Mouse (Mus musculus) testis, adult 2 months (tissue): ENCODE data around the gene Olfr618. TPM values are rescaled to one million over a fixed set of nuclear protein-coding genes. Genes with fewer than 3 reads are reported as not detected.

Experiments used
- H3K27ac ChIP-seq: fragments of 200-500 bp; 2 replicates; pipeline ENCODE4 v1.5.1; 2012; ENCODE audit warnings: low read depth, low read length; ENCODE audit not compliant: control insufficient read depth, insufficient read depth
- H3K27me3 ChIP-seq: fragments of 200-500 bp; 2 replicates; pipeline ENCODE4 v1.6.1; 2012; ENCODE audit warnings: mild to moderate bottlenecking, low read length, moderate library complexity; ENCODE audit not compliant: control insufficient read depth, insufficient read depth
- H3K36me3 ChIP-seq: fragments of 200-500 bp; 2 replicates; pipeline ENCODE4 v1.6.1; 2012; ENCODE audit warnings: mild to moderate bottlenecking, low read length; ENCODE audit not compliant: control insufficient read depth, insufficient read depth
- H3K4me1 ChIP-seq: fragments of 200-500 bp; 2 replicates; pipeline ENCODE4 v1.6.1; 2012; ENCODE audit warnings: low read length; ENCODE audit not compliant: control insufficient read depth, insufficient read depth
- H3K4me3 ChIP-seq: fragments of 200-500 bp; 2 replicates; pipeline ENCODE4 v1.5.1; 2012; ENCODE audit warnings: low read depth, mild to moderate bottlenecking, low read length, moderate library complexity, mixed read lengths; ENCODE audit not compliant: control insufficient read depth
- CTCF ChIP-seq: fragments of 200-500 bp; IDR thresholded peaks from 2 replicates; pipeline ENCODE4 v1.5.1; 2012; ENCODE audit warnings: low read depth, mild to moderate bottlenecking, inconsistent platforms, low read length, moderate library complexity; ENCODE audit not compliant: control insufficient read depth, insufficient read depth, insufficient replicate concordance
- POLR2A ChIP-seq: fragments of 200-500 bp; IDR thresholded peaks from 2 replicates; pipeline ENCODE4 v1.6.1; 2012; ENCODE audit warnings: low read depth, mild to moderate bottlenecking, inconsistent platforms, low read length, moderate library complexity; ENCODE audit not compliant: control insufficient read depth
- polyA plus RNA-seq: library from polyadenylated mRNA; depleted of rRNA; stranded (reverse); fragments of >200 nt; gene quantifications from 2 replicates; pipeline ENCODE4 v1.2.3, GENCODE M21; 2012; rRNA removed

The Olfr618 gene
- polyA plus RNA-seq, 1 experiment = not detected

DNA sequence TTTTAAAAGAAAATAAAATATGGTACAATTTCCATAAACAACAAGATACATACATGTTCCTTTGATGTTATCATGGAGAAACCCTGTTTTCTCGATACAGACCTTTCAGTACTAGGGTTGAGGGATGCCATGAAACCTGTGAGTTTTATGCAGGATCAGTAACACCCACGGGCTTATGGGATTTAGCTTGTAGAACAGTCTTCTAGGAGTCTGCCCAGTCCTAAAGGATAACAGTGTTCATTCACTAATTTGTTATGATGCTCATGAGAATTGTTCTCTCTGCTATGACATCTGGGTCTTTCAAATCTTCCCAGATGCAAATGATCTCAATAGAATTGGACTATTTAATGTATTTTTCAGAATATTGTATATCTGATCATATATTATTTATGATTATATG is 22.5 kb downstream of the Olfr618 start, which contains the start of gene Olfr620:
Gene Olfr620 (minus strand): TSS at position 101 of the 400 bp plus-strand sequence.
- no peaks in the 10 kb centered on the region for H3K36me3 ChIP-seq
- no peak within 1 kb of the TSS for H3K4me3 ChIP-seq
- H3K27me3 ChIP-seq = no peaks in the 10 kb centered on the region
- no peak within 1 kb of the TSS for H3K27ac ChIP-seq
- H3K4me1 ChIP-seq = no peaks in the 10 kb centered on the region
- TF ChIP-seq CTCF (no peak), POLR2A (no peak)

DNA sequence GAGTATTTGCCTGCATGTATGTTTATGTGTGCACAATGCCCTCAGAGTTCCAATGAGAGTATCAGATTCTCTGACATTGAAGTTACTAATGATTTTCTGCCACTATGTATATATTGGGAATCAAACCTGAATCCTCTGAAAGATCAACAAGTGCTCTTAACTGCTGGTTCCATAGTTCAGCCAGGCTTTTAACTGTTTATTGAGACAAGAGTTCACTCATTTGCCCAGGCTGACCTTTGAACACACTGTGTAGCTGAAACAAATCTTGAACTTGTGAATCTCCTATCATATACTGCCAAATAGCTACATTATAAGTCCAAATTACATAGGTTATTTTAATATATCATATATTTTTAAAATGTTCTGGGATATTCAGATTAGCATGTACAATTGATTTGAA is 46.9 kb downstream of the Olfr618 start:
- Histone ChIP-seq H3K27ac (no peak overlapping the region), H3K36me3 (no peaks in the 10 kb centered on the region), H3K27me3 (no peaks in the 10 kb centered on the region), H3K4me3 (no peak overlapping the region), H3K4me1 (no peaks in the 10 kb centered on the region)
- TF ChIP-seq CTCF (no peak), POLR2A (no peak)

DNA sequence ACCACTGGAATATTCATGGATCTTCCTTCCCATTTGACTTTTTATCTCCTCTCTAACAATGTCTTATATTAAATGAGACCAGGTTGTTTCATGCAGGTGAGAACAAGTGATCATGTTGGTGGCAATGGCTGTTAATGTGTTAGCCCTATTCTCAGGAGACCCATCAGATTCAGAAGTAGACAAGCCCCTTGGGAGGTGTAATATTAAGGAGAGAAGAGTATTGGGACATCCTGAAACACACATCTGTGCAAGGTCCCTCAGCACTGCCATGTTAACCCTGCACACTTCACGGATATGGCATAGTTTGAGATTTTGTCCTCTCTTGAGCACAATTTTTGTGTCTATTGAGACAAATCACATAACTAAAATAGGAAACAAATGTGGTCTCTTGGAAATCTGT is 52.7 kb downstream of the Olfr618 start, which contains the start of gene Olfr622:
Gene Olfr622 (minus strand): TSS at position 101 of the 400 bp plus-strand sequence.
- H3K27ac ChIP-seq = no peak within 1 kb of the TSS
- H3K4me1 ChIP-seq = no peaks in the 10 kb centered on the region
- TF ChIP-seq CTCF = no peak
- no peak for TF ChIP-seq POLR2A
- H3K36me3 ChIP-seq = no peaks in the 10 kb centered on the region
- H3K27me3 ChIP-seq = no peaks in the 10 kb centered on the region
- no peak within 1 kb of the TSS for H3K4me3 ChIP-seq

DNA sequence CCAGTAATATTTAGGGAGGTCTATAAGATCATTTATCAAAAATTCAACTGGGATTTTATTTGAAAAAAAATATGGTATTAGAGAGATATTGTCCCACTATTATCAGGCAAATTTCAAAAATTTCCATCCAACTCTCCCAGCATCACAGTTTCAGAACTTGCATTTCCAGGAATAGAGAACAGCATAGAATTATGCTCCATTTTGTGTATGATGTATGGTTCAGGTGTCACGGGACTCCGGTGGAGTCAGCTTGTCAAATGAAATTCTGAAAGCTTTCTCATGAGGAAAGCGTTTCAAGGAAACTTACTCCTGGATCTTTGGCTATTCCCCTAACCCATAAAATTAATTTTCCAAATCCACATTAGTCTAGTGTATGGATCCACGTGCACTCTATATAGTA is 54.2 kb downstream of the Olfr618 start:
- TF ChIP-seq CTCF = no peak
- TF ChIP-seq POLR2A = no peak
- H3K4me1 ChIP-seq = no peaks in the 10 kb centered on the region

More for the DNA sequence above, 54.2 kb downstream of the Olfr618 start:
- Histone ChIP-seq H3K27ac (no peak overlapping the region), H3K36me3 (no peaks in the 10 kb centered on the region), H3K4me3 (no peak overlapping the region), H3K27me3 (no peaks in the 10 kb centered on the region)

Other genes starting within 250 kb of the Olfr618 start
- gene Olfr600, start 240.4 kb upstream of the Olfr618 start, polyA plus RNA-seq = not detected in 2 replicates
- not detected in 2 replicates for gene Olfr601, start 227.4 kb upstream of the Olfr618 start, polyA plus RNA-seq
- 0.11 TPM in 1 of 2 replicates, not detected in the other for gene Olfr603, start 203.9 kb upstream of the Olfr618 start, polyA plus RNA-seq
- gene Usp17lc, start 175.0 kb upstream of the Olfr618 start, polyA plus RNA-seq = not detected in 2 replicates
- not detected in 2 replicates for gene Olfr605, start 144.7 kb upstream of the Olfr618 start, polyA plus RNA-seq
- gene Olfr606, start 141.1 kb upstream of the Olfr618 start, polyA plus RNA-seq = not detected in 2 replicates
- gene Olfr607, start 126.0 kb upstream of the Olfr618 start, polyA plus RNA-seq = not detected in 2 replicates
- gene Olfr608, start 120.2 kb upstream of the Olfr618 start, polyA plus RNA-seq = not detected in 2 replicates
- gene Olfr609, start 92.0 kb upstream of the Olfr618 start, polyA plus RNA-seq = not detected in 2 replicates
- 0.14 TPM in 1 of 2 replicates, not detected in the other for gene Olfr610, start 78.0 kb upstream of the Olfr618 start, polyA plus RNA-seq
- gene Olfr611, start 69.3 kb upstream of the Olfr618 start, polyA plus RNA-seq = 0.15 TPM in 1 of 2 replicates, not detected in the other
- not detected in 2 replicates for gene Olfr612, start 47.4 kb upstream of the Olfr618 start, polyA plus RNA-seq
- gene Olfr613, start 42.0 kb upstream of the Olfr618 start, polyA plus RNA-seq = not detected in 2 replicates
- gene Olfr615, start 34.0 kb upstream of the Olfr618 start, polyA plus RNA-seq = not detected in 2 replicates
- 0.22 and 0.25 TPM in 2 replicates for gene Olfr616, start 21.0 kb upstream of the Olfr618 start, polyA plus RNA-seq
- not detected in 2 replicates for gene Olfr617, start 17.0 kb upstream of the Olfr618 start, polyA plus RNA-seq
- gene Olfr619, start 10.5 kb downstream of the Olfr618 start, polyA plus RNA-seq = not detected in 2 replicates
- not detected in 2 replicates for gene Olfr620, start 22.4 kb downstream of the Olfr618 start, polyA plus RNA-seq
- gene Olfr622, start 52.6 kb downstream of the Olfr618 start, polyA plus RNA-seq = not detected in 2 replicates
- gene Olfr623, start 73.6 kb downstream of the Olfr618 start, polyA plus RNA-seq = not detected in 2 replicates
- gene Olfr624, start 81.1 kb downstream of the Olfr618 start, polyA plus RNA-seq = 0.02 TPM in 1 of 2 replicates, not detected in the other
- not detected in 2 replicates for gene Olfr625-ps1, start 92.6 kb downstream of the Olfr618 start, polyA plus RNA-seq
- not detected in 2 replicates for gene Olfr243, start 124.6 kb downstream of the Olfr618 start, polyA plus RNA-seq
- gene Olfr628, start 140.3 kb downstream of the Olfr618 start, polyA plus RNA-seq = not detected in 2 replicates
- not detected in 2 replicates for gene Olfr629, start 154.8 kb downstream of the Olfr618 start, polyA plus RNA-seq
- gene Olfr630, start 167.2 kb downstream of the Olfr618 start, polyA plus RNA-seq = not detected in 2 replicates
- not detected in 2 replicates for gene Olfr69, start 181.5 kb downstream of the Olfr618 start, polyA plus RNA-seq
- gene Olfr68, start 189.6 kb downstream of the Olfr618 start, polyA plus RNA-seq = not detected in 2 replicates
- gene Olfr67, start 201.7 kb downstream of the Olfr618 start, polyA plus RNA-seq = not detected in 2 replicates
- 8.1 and 11.1 TPM in 2 replicates for gene Hbb-bt, start 223.9 kb downstream of the Olfr618 start, polyA plus RNA-seq
- gene Hbb-bs, start 238.0 kb downstream of the Olfr618 start, polyA plus RNA-seq = 78.9 and 88.8 TPM in 2 replicates